Mouse (Mus musculus) embryo, embryonic 11.5 days (tissue): ENCODE data around the gene Pcyt1a.
A peak's percentile ranks its signal among the peaks of the same experiment; 100 is the strongest.
"Not testable (repeated sequence)": the region's sequence is repeated elsewhere in the genome, so short reads cannot be mapped to it uniquely, and the experiment has no call there.

Experiments
- DNase-seq: peaks from one replicate; pipeline ENCODE4 v3.0.0-alpha.2; 2012; ENCODE audit warnings: low read depth, low spot score

Pcyt1a gene

DNA sequence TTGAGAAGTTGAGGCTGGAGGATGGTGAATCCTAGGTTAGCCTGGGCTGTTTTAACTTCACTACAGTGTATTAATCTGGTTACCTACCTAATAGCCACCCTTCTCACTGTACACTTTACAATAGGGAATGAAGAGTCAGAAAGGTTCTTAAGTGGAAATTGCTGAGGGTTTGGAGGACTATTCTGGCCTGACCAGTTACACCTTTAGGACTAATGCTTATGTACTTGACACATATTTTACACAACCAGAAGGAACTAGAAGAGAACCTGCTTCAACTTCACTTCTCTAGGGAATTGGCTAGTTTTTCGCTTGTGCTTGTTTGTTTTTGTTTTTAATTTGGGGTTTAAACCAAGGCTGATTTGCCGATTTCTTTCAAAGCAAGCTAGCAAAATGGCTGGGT is 2.4 kb downstream of the Pcyt1a start:
- DNase-seq = no peak

DNA sequence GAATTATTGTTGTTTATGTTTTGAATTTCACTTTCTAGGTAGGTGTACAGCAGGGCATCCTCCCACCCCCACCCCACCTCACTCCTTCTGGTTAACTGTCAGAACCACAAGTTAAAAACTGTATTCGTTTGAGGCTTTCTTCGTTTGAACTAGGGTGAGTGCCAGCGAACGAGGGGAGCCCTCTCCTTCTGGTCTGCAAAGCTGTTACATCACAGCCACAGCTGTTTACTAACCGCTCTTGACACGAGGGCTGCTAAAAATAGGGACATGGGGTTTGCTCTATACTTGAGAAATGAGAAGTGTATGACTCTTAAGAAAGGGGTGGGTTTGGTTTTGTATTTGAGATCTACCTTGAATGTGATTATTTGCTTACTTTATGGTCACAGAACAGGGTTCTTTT is 3.3 kb downstream of the Pcyt1a start:
- no peak for DNase-seq

DNA sequence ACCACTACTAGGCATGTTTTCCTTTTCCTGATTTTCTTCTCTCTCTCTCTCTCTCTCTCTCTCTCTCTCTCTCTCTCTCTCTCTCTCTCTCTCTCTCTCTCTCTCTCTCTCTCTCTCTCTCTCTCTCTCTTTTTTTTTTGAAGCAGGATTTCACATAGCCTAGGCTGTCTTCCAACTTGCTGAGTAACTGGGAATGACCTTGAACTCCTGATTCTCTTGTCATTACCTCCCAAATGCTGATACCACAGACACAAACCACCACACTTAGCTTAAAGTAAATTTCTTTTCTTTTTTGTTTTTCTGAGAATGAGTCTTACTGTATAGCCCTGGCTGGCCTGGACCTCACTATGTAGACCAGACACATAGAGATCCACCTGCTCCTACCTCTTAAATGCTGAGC is 4.0 kb downstream of the Pcyt1a start:
- DNase-seq = no peak

DNA sequence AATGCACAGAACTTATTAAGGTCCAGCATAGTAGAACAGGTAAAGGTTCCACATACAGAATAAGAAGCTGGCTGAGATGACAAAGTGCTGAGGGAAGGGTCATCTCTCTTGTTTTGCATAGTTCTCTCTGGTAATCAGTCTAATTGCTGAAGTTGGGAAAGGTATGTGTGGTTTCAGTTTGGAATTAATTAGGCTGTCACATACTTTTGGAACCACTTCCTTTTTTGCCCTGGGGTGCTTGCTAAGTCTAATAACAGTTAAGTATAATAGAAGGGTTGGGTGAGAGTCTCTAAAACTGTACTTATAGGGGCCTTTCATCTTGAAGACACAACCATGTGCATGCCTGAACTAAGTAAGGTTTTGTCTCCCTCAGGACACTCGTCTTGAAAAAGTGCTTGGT is 5.9 kb downstream of the Pcyt1a start:
- DNase-seq = no peak

DNA sequence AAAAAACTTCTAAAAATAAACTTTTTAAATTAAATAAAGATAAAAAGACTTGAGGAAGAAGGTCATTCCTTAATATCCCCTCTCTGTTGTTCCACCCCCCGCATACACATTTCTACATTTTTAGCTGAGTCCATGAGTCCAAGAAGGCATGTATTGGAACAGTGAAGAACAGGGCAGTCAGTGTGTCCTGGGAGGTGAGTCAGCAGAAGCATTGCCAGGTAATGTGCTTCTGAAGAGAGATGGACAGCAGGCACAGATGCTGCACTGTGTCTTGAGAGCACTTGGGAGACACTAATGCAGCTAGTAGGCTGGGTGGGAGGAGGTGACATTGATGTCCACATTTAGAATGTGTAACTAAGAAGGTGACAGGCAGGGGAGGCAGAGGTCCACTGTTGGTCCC is 6.5 kb downstream of the Pcyt1a start:
- no peak for DNase-seq

DNA sequence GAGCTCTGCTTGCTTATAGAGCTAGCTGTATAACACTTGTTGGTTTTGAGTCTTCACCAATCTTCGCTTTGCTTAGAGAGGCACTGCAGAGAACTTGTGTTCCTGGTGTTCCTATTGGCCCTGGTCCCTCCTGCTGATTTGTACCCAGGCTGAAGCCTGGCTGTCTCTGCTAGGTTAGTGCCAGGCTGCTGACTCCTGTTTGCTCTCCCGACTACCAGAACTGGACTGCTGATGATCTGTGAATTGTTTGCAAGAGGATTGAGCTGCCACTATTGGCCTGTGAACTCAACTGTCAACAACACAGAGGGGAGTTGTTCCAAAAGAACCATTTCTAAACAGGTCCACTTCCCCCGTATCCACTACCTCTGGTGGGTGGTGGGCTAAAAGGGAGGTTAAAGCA is 10.7 kb downstream of the Pcyt1a start:
- no peak for DNase-seq

DNA sequence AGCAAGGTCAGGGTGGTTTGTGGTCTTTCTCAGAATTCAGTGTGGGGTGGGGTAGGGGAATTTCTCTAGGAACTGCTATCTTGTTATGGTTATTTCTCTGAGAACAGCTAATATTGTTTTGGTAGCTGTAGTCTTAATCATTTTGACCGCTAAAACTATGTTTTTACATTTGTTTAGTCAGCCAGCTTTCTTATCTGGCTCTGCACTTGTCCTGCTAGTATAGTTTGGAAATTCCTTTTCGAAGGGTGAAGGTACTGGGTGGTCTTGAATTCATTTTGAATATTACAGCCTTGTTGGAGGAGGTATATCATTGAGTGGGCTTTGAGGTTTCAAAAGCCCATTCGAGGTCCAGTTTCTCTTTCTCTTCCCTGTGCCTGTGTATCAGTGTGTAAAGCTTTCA is 13.9 kb downstream of the Pcyt1a start:
- DNase-seq = not testable (repeated sequence)

DNA sequence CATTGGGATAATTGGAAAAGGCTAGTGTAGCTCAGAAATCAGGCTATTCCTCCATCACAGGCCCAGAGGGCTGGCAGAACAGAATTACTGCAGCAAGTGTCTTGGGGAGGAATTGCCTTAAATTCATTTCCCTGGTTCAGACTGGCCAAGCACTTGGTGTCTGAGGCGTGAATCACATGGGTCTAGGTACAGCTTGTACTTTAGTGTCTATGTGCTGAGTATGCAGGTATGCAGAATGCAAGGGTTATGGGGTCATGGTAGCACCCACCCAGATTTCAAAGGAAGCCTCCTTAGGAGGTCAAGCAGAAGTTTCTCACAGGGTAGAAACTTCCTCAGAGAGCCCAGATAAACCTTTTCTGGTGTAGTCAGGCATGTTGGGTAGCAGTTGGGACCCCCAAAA is 14.8 kb downstream of the Pcyt1a start:
- DNase-seq = no peak

DNA sequence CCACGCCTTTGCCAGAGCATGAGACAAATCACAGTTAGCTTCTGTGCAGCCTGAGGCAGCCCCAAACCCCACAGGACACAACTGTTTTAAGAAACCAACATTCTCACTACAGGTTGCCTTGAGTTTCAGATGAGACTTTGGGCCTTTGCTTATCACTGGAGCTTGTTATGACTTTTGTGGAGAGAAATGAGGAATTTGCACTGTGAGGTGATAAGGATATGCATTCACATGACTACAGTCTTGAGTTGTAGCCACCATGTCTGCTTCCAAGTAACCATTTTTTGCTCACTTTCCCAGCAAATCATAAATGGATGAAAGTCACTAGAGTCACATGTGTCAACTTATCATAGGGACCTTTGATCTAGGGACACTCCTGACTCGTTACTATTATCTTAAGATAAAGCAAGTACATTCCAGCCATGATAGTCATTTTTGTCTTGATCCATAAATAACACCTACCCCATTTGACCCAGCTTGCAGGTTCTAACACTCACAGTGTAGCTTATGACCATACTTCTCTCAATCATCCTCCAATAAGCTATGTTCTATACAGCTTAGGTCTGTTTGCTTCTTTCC is 15.9 kb downstream of the Pcyt1a start:
- DNase-seq = no peak

DNA sequence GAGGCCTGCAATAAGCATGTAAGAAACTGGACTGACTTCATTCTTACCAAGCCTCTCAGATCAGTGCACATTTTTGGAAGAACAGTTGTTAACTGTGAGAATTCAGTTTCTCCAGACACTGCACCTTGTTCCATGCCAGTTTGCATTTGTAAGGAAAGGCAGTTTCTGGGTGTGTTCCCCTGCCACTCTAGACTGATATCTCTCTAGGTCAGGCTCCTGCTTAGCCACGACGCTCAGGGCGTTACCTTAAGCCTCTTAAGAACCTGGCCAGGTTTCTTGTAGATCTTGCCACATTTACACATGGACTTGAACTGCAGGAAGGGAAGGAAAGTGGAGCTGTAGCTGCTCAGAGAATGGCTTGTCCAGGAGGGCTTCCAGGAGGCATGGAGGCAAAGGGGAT is 18.9 kb downstream of the Pcyt1a start:
- DNase-seq = no peak

DNA sequence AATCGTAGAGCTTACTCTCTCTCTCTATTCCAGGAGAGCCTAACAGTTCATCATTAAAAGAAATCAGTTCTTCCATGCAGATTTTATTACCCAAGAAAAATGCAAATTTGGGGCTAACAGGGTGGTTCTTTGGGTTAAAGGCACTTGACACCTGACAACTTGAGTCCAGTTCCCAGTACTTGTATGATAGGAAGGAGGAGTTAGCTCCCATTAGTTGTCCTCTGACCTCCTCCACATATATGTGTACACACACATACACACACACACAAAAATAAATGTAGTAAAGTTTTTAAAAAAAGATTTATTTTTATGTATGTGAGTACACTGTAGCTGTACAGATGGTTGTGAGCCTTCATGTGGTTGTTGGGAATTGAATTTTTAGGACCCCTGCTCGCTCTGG is 19.4 kb downstream of the Pcyt1a start:
- DNase-seq = no peak

DNA sequence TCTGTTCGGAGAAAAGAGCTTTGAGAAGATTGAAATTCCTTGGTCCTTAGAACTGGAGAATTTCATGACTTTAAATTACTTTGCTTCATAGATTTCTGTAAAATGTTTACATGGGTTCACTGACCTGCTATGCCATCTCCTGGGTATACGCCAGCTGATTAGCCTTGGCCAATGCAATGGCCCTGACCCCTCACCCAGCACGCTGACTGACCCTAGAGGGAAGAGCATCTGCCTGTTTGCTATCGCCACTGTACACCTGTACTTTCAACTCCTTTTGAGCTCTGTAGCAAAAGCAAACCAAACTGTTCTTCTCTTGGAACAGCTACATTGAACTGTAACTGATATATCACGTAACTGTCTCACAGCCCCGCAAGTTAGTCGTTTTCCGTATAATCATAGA is 22.4 kb downstream of the Pcyt1a start:
- DNase-seq = no peak

DNA sequence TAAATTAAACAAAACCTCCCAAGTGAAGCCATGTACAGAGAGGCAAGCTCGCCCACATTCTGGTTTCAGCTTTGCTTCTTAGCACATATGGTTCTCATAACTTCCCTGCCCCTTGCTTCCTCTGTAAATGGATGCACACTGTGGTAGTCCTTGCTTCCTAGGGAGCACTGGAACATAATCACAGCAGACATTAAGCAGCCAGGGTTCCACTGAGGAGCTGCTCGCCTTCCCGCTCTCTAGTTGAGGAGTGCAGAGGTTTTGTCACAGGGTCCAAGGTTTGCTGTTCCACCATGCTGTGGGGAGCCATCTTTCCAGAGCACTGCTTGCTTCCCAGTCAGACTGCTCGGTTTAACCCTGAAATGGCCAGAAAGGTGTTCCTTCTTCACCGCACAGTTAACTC is 23.9 kb downstream of the Pcyt1a start:
- peak; percentile 8 for DNase-seq

DNA sequence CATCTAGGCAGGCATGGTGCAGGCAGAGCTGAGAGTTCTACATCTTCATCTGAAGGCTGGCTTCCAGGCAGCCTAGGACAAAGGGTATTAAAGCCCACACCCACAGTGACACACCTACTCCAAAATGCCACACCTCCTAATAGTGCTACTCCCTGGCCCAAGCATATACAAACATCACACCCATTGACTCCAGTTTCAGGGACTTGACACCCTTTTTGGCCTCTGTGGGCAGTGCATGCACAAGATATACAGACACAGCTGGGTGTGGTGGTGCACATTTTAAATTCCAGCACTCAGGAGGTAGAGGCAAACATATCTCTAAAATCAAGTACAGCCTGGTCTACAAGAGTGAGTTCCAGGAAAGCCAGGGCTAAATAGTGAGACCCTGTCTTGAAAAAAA is 25.4 kb downstream of the Pcyt1a start:
- no peak for DNase-seq

DNA sequence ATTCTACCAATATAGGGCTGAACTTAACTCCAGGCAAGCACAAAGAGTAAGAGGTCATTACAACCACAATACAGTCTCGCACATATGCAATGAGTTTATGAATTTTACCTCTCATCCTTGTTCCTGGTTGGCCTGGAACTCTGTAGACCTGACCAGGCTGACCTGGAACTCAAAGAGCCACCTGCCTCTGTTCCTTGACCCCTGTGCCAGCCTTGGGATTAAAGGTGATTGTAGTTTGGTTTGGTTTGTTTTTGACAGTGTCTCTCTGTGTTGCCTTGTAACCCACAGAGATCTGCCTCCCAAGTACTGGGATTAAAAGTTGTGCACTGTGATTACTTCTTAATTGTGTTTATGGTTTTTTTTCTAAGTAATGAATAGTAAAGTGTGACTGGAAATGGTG is 26.0 kb downstream of the Pcyt1a start:
- DNase-seq = no peak

DNA sequence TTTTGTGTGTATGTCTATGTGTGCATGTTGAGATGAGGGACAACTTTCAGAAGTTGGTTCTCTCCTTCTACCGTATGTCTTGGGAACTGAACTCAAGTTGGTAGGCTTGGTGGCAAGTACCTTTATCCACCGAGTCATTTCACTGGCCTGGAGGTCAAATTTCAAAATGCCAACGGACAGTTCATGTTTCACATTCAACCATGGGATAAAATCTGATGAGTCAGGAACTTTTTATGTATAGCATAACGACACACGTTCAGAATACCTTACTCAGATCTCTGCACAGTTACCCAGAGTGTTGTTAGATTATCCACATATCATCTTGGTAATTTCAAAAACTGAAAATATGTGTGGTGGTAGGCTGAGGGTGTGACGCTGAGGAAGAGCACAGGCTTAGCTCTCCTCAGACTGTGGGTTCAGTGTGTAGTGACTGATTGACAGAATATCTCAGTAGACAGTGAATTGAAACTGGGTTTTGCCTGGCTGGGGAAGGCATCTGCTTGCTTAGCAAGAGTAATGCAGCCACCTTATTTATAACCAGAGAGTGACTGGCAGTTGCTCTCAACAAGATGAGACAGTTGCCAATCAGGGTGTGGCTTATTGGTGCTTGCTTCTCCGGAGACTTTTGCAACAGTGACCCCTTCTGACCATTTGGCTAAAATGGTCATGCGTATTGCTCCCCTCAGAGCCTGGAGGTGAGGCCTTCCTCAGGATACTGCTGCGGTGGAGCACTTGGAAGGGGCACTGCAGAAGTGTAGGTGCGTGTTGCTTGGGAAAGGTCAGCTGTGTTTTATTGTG is 27.1 kb downstream of the Pcyt1a start:
- DNase-seq = peak; percentile 20

DNA sequence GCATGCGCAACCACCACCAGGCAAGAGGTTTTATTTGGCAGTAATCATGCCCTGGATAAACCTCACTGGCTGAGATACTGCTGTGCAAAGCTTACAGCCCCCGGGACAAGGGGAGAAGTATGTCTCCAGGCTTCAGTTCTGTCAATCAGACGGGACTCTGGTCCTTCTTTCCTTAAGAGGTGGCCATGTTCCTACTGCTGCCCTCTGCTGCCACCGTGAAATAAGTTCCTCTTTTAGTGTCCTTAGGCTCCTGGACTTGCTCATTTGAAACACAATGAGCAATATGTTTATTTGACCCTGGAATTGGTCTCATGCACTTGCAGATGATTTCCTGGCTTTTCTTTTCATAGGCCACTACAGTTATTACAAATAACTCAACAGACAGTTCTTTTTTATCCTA is 29.8 kb downstream of the Pcyt1a start:
- DNase-seq = no peak

DNA sequence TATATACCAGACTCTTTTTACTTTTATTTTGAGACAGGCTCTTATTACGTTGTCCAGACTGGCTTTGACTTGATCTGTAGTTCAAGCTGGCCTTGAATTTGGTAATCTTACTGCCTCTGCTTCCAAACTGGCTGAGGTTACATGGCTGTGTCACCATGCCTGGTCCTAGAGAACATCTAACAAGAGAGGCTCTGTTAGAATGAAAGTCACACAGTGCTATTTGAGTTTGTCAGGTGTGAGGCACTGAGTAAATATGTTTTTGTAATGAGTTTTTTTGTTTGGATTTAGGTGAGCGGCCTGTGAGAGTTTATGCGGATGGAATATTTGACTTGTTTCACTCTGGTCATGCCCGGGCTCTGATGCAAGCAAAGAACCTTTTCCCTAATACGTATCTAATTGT is 31.0 kb downstream of the Pcyt1a start:
- no peak for DNase-seq

DNA sequence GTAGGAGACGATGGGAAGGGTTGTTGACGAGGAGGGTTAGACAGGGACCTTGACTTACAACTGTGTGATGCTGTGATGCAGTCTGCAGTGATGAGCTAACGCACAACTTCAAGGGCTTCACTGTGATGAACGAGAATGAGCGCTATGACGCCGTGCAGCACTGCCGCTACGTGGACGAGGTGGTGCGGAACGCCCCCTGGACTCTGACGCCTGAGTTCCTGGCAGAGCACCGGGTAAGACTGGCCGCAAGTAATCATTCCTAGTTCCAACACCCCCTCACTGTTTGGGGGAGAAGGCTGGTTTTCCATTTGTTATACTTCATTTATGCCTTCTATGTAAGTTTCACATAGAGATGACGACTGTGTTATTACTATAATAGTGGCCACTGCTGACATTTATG is 32.2 kb downstream of the Pcyt1a start:
- DNase-seq = no peak

DNA sequence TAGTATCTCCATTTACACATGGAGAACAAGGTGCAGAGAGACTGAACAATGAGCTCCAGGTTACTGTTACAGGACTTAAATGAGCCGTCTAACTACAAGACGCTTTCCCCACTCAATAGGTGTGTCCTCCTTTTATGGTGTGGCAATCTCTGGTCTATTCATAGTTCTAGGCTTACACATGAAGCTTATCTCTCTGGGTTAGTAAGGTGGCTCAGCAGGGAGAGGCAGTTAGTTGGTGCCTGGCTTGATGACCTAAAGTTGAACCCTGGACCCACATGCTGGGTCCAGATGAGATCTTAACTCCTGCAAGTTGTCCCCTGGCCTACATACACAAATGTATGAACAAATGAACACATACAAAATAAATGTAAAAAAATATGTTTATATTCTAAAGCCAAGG is 32.7 kb downstream of the Pcyt1a start:
- DNase-seq = no peak

DNA sequence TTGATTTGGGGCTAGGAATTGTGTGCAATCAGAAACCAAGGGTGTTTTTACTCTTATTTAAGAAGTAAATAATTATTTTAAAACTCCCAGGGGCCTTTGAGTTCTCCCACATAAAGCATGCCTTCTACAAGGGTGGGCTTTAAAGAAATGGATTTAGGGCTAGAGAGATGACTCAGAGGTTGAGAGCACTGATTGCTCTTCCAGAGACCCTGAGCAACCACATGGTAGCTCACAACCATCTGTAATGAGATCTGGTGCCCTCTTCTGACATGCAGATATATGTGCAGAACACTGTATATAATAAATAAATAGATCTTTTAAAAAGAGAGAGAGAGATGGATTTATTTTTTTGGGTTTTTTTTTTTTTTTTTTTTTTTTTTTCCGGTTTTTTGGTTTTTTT is 34.2 kb downstream of the Pcyt1a start:
- no peak for DNase-seq

DNA sequence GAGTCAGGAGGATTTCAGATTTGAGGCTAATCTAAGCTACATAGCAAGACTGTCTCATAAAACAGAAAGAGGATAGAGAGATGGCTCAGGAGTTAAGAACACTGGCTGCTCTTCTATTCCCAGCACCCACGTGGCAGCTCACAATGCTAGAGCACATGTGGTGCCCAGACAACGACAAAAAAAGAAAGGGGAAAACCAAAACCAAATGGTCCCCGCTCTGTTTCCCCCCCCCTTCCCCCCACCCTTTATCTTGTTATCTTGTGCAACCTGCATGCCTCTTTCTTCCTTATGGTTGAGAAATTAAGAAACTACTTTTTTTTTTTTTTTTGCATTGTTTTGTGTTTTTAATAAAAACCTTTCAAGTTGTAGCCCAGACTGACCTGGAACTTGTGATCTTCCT is 37.8 kb downstream of the Pcyt1a start:
- DNase-seq = no peak

DNA sequence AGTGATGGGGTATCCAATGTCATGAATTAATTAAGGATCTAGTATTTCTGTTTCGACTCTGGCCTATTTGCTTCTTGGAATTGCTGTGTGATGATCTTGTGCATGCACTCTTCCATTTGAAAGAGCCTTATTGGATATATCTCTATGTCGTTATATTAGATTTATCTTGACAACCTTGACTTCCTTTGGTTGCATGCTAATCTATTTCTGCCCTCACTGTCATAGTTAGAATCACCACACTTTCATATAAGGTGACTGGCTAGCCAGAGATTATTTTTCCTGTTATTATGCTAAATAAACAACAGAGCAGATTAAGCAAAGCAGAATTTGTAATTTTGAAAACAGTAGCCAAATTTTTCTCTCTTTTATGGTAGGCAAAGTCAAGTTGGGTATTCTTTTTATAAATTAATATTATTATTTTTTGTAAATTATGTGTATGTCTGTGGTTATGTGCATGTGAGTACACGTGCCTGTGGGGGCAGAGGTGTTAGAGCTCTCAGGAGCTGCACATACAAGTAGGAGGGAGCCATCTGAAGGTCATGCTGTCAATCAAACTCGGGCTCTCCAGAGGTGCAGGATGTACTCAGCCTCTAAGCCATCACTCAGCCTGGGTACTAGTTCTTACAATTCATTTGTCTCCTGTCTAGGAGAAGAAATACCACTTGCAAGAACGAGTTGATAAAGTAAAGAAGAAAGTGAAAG is 38.8 kb downstream of the Pcyt1a start:
- no peak for DNase-seq
